Mouse (Mus musculus) intestine, postnatal 0 days (tissue): ENCODE data around the gene Vill. TPM values are rescaled to one million over a fixed set of nuclear protein-coding genes. Genes with fewer than 3 reads are reported as not detected.

Experiments
- ATAC-seq: fragments of 200-750 bp; cut with Nextera tagmentation; 2 replicates; pipeline ENCODE4 v1.8.0; 2017; ENCODE audit warnings: mild to moderate bottlenecking, moderate TSS enrichment, moderate library complexity
- H3K27ac ChIP-seq: fragments of 300-500 bp; sonication (generic); 2 replicates; pipeline ENCODE4 v1.5.1; 2014; ENCODE audit warnings: mild to moderate bottlenecking, low read depth, low read length, moderate library complexity
- H3K27me3 ChIP-seq: fragments of 300-500 bp; sonication (generic); replicated peaks from 2 replicates; pipeline ENCODE4 v1.6.1; 2014; ENCODE audit warnings: low read length, mixed read lengths; ENCODE audit not compliant: control insufficient read depth, insufficient read depth
- H3K36me3 ChIP-seq: fragments of 300-500 bp; sonication (generic); 2 replicates; pipeline ENCODE4 v1.6.1; 2014; ENCODE audit warnings: mild to moderate bottlenecking, moderate library complexity; ENCODE audit not compliant: control insufficient read depth, insufficient read depth
- H3K4me1 ChIP-seq: fragments of 300-500 bp; sonication (generic); replicated peaks from 2 replicates; pipeline ENCODE4 v1.6.1; 2014; ENCODE audit warnings: antibody characterized with exemption, low read length, mixed read lengths; ENCODE audit not compliant: control insufficient read depth, insufficient read depth
- H3K4me2 ChIP-seq: fragments of 300-500 bp; sonication (generic); replicated peaks from 2 replicates; pipeline ENCODE4 v1.6.1; 2014; ENCODE audit warnings: low read depth, mild to moderate bottlenecking, moderate library complexity
- H3K4me3 ChIP-seq: fragments of 300-500 bp; sonication (generic); 2 replicates; pipeline ENCODE4 v1.5.1; 2014; ENCODE audit warnings: low read depth, low read length
- H3K9ac ChIP-seq: fragments of 300-500 bp; sonication (generic); 2 replicates; pipeline ENCODE4 v1.6.1; 2014; ENCODE audit warnings: mild to moderate bottlenecking, low read depth, low read length
- H3K9me3 ChIP-seq: fragments of 300-500 bp; sonication (generic); 2 replicates; pipeline ENCODE4 v1.6.1; 2016; ENCODE audit warnings: mixed run types; ENCODE audit not compliant: control insufficient read depth
- CTCF ChIP-seq: sonication (generic); IDR thresholded peaks from 2 replicates; pipeline ENCODE4 v1.5.1; 2016; ENCODE audit warnings: low read depth, mild to moderate bottlenecking, control low read depth, antibody characterized with exemption, moderate library complexity
- WGBS: fragments of 180-500 bp; shearing (Covaris S2); extraction: QIAGEN DNeasy Blood & Tissue Kit; methylation state at CpG from one replicate; pipeline ENCODE4 v1.1.7; 2014; 5-methylcytosine and 5-hydroxymethylcytosine counted together
- polyA plus RNA-seq: library from polyadenylated mRNA; unstranded; fragments of >200 nt; fragmentation: Nextera tagmentation; extraction: Ambion mirVana; gene quantifications from 2 replicates; pipeline ENCODE4 v1.2.1, GENCODE M21; 2015

Vill gene
- polyA plus RNA-seq, 1 experiment from 2014 or later, result 3.6 TPM

DNA sequence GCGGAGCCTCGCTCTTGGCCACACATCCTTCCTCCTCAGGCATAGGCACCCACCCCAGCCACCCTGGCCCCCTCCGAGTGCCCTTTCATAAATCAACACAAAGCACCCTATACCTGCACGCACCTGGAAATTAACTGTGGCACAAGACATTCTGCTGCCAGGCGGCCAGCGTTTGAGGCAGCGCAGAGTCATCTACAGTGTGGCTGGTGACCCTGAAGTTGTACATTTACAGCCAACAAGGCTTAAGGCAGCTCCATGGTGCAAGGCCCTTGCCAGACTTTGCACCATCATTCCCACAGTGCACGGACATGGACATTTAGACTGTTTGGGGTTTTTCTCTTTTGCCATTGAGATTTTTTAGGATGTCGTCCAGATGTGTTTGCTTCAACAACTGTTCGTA lies 8.1 kb downstream of the Vill start:
- Histone ChIP-seq H3K9me3 (no peaks in the 10 kb centered on the region), H3K4me3 (no peak overlapping the region), H3K4me1 (no peaks in the 10 kb centered on the region), H3K27me3 (no peaks in the 10 kb centered on the region), H3K9ac (no peak overlapping the region), H3K27ac (no peak overlapping the region), H3K36me3 (no peaks in the 10 kb centered on the region), H3K4me2 (no peak overlapping the region)
- no peak for TF ChIP-seq CTCF
- 87% methylated on average over 10 of the region's 10 CpGs for WGBS
- no peak for ATAC-seq

DNA sequence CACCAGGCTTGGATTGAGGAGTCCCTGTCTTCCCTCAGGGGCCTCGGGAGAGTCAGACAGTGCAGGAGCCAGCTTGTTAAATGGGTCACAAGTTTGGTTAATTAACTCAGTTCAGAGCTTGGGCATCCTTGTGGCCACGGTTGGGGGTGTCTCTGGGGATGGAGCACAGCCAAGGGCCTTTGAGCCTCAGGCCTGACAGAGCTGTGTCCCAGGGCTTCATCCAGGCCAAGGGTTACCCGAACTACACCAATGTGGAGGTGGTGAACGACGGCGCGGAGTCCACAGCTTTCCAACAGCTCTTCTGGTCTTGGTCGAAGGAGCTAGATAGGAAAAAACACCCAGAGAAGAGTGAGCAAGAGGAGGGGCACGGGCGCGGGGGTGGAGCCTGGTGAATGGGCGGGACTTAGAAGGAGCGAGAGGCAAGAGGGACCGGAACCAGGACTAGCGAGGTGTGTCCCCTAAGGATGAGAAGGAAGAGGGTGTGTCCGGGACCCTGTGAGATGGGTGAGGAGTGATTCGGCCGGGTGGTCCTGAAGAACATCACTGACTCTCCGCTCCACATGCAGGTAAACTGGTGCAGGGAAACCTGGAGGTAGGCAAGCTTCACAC lies 10.6 kb downstream of the Vill start:
- TF ChIP-seq CTCF, result no peak
- H3K4me2 ChIP-seq, result no peak overlapping the region; the same call in 1 of the 2 replicates
- no peaks in the 10 kb centered on the region for H3K4me1 ChIP-seq
- H3K4me3 ChIP-seq, result no peak overlapping the region
- no peaks in the 10 kb centered on the region for H3K27me3 ChIP-seq
- 41% methylated on average over 19 of the region's 19 CpGs for WGBS
- no peak overlapping the region for H3K27ac ChIP-seq
- H3K36me3 ChIP-seq, result no peaks in the 10 kb centered on the region
- no peaks in the 10 kb centered on the region for H3K9me3 ChIP-seq
- ATAC-seq, result no peak
- H3K9ac ChIP-seq, result no peak overlapping the region

DNA sequence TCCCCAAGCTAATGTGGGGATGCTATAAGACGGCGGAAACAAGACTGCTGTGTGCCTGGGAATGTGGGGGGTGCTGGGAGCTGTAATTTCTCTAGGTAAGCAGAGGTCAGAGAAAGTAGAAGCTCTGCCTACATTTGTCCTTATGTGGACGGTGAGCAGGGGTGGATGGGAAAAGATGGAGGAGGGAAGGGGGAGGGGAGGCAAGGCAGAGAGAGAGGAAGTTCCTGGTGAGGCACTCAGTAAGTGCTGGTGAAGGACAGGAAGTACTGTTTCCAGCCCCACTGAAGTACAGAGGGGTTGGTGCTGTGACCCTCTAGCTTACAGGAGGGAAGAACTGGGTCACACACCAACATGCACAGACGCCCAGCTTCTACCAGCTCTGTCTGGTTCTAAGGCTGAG lies 11.7 kb downstream of the Vill start:
- Histone ChIP-seq H3K4me2 (no peak overlapping the region), H3K36me3 (no peaks in the 10 kb centered on the region), H3K4me1 (no peaks in the 10 kb centered on the region), H3K27me3 (no peaks in the 10 kb centered on the region), H3K27ac (no peak overlapping the region), H3K9me3 (no peaks in the 10 kb centered on the region), H3K4me3 (no peak overlapping the region), H3K9ac (no peak overlapping the region)
- no peak for ATAC-seq
- TF ChIP-seq CTCF, result no peak
- 61% methylated on average over 4 of the region's 4 CpGs for WGBS

DNA sequence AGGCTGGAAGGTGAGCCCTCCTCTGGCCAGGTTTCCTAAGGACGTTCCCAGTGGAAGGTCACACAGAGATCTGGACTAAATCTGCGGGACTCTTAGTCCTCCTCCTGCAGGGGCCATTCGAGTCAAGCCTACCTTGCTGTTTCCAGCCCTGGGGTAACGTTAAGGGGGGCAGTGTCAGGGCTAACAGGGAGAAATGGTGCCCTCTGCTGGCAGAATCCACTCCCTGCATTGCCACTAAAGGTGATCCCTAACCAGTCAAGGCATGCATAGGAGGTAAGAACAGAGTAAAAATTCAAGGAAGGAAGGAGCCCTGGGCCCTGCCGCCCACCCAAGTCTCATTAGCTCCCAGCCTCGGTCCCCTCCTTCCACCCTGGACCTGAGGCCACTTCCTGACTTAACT lies 15.0 kb downstream of the Vill start:
- no peaks in the 10 kb centered on the region for H3K4me1 ChIP-seq
- peak; percentile 96 for TF ChIP-seq CTCF
- no peaks in the 10 kb centered on the region for H3K27me3 ChIP-seq
- H3K9ac ChIP-seq, result no peak overlapping the region
- WGBS, result 5% methylated on average over 6 of the region's 6 CpGs
- H3K27ac ChIP-seq, result no peak overlapping the region
- no peak overlapping the region for H3K4me2 ChIP-seq
- 0 out of 2 replicates have a peak, but pooled peaks have one; percentile 17 for ATAC-seq
- no peaks in the 10 kb centered on the region for H3K9me3 ChIP-seq
- no peaks in the 10 kb centered on the region; the same call in 1 of the 2 replicates for H3K36me3 ChIP-seq
- H3K4me3 ChIP-seq, result no peak overlapping the region

DNA sequence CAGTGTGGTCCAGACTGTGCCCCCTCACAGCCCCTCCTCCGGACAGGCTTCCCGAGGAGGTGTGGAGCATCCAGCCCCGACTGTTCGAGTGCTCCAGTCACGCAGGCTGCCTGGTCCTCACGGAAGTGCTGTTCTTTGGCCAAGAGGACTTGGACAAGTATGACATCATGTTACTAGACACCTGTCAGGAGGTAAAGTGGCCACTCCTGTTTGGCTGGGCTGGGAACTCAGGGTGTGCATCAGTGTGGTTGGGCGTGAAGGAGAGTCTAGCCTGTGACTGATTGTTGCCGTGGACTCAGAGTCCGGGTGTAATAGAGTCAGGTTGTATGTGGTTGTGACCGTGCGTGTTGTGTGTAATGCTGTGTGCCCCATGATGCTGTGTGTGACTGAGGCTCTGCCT lies 15.7 kb downstream of the Vill start:
- no peaks in the 10 kb centered on the region for H3K27me3 ChIP-seq
- no peak overlapping the region for H3K4me3 ChIP-seq
- H3K36me3 ChIP-seq, result no peaks in the 10 kb centered on the region; the same call in 1 of the 2 replicates
- no peaks in the 10 kb centered on the region for H3K4me1 ChIP-seq
- WGBS, result 79% methylated on average over 11 of the region's 11 CpGs
- TF ChIP-seq CTCF, result no peak
- ATAC-seq, result peak; percentile 46
- no peak overlapping the region for H3K4me2 ChIP-seq
- no peak overlapping the region for H3K27ac ChIP-seq
- no peak overlapping the region for H3K9ac ChIP-seq
- H3K9me3 ChIP-seq, result no peaks in the 10 kb centered on the region

DNA sequence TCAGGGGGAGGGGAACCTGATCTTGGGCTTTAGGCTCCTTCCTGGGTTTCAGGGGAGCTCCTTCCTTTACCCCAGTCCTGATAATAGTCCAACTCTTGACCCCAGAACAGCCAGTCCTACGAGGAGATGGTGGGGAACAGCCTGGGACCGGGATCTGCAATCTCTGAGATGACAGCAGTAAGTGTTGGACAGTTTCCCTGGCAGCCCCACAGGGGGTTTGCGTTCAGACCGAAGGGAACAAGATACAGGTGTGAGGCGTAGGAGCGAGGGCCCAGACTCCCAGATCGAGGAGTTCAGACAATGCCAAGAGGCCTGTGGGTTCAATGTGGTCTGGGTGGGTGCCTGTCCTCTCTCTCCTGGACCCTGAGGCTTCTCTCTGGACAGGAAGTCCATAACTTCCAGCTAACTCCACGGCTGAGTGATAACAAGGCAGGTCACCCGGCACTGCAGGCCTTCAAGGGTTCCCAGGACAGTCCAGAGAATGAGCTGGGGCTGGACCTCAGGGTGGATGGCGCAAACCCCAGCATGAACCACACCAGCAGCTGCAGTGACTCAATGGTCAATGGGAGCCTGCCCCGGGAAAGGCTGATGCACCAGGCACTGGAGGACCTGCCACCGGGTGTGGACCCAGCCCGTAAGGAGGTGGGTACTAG lies 17.7 kb downstream of the Vill start:
- no peaks in the 10 kb centered on the region for H3K27me3 ChIP-seq
- H3K4me2 ChIP-seq, result no peak overlapping the region
- H3K27ac ChIP-seq, result no peak overlapping the region
- no peak for TF ChIP-seq CTCF
- H3K9me3 ChIP-seq, result no peaks in the 10 kb centered on the region
- no peak for ATAC-seq
- H3K9ac ChIP-seq, result no peak overlapping the region
- 80% methylated on average over 13 of the region's 13 CpGs for WGBS
- H3K4me1 ChIP-seq, result no peaks in the 10 kb centered on the region
- H3K4me3 ChIP-seq, result no peak overlapping the region
- H3K36me3 ChIP-seq, result peaks cover 7% of the 10 kb centered on the region; the same call in 1 of the 2 replicates
